Mouse (Mus musculus): ENCODE measurements at regions not wholly inside any gene's neighbourhood (a gene's known extent, or its start where the extent isn't known, plus 50 kb on each side); places are given as distances from the start of the nearest gene placed in this dataset.

DNA sequence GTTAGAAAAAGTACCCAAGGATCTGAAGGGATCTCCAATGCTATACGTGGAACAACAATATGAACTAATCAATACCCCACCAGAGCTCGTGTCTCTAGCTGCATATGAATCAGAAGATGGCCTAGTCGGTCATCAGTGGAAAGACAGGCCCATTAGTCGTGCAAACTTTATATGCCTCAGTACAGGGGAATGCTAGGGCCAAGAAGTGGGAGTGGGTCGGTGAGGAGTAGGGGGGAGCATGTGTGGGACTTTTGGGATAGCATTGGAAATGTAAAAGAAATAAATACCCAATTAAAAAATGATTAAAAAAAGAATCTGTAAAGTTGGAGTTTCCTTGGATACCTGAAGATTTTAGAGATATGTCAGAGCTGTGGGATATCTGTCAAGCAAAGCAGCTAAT lies 128.5 kb downstream of the Btbd35f27 start:
- DNase-seq (ENCODE audit: low spot score in 2 of 2): peak in 1 of 2 experiments; percentile 13

DNA sequence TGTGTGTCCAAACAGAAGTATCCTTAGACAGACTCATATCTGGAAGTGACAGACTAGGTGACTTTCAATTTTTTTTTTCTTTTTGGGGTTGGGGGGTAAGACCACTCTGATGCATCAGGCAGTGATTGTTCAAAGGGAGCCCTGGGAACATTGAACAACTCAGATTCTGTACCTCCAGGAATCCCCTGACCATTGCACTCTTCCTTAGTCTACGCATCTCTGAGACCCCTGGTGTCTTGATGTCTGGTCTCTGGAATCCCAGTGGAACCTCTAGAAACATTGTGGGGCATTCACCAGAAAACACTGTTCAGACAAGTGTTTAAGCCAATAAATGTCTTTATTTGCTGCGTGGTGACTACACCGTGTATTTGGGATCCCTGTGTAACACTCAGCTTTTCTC lies 129.4 kb downstream of the Btbd35f27 start:
- peak in 1 of 2 experiments; percentile 9 for DNase-seq (ENCODE audit: low spot score in 2 of 2)

Data from thymus, postnatal 10 days (tissue).